Mouse (Mus musculus): ENCODE data around the gene Ears2. TPM values are rescaled to one million over a fixed set of nuclear protein-coding genes. Genes with fewer than 3 reads are reported as not detected.

Gene Ears2
- polyA plus RNA-seq, 1 experiment: 10.8 TPM

- peaks cover 42% of the 10 kb centered on the region for H3K79me2 ChIP-seq (ENCODE audit: control insufficient read depth, insufficient read depth)
- no peak overlapping the region for H3K4me3 ChIP-seq
- H3ac ChIP-seq (ENCODE audit: control insufficient read depth, insufficient read length): no peak overlapping the region
- TF ChIP-seq MYOD1 (IDR thresholded peaks at IDR 0.05; ENCODE audit: control insufficient read depth in 1 of 3, insufficient read length in 2 of 3, low read depth in 2 of 3) (no peak), POLR2A (IDR thresholded peaks at IDR 0.05; ENCODE audit: insufficient read length, low read depth) (no peak), CEBPB (IDR thresholded peaks at IDR 0.05; ENCODE audit: insufficient read depth, poor library complexity, severe bottlenecking) (no peak), MYOG (IDR thresholded peaks at IDR 0.05; ENCODE audit: control insufficient read depth in 1 of 3, insufficient read depth in 1 of 3, insufficient read length in 2 of 3, low read depth in 2 of 3) (no peak), MAX (IDR thresholded peaks at IDR 0.05; ENCODE audit: low read depth) (no peak), POLR2AphosphoS2 (IDR thresholded peaks at IDR 0.05; ENCODE audit: insufficient read length, low read depth) (no peak), TCF12 (IDR thresholded peaks at IDR 0.05; ENCODE audit: insufficient read depth, poor library complexity, severe bottlenecking) (no peak)
- no peaks in the 10 kb centered on the region for H3K27me3 ChIP-seq (ENCODE audit: control insufficient read depth, insufficient read depth, insufficient read length)
- H3K4me2 ChIP-seq (ENCODE audit: low read depth): no peak overlapping the region
- H3K36me3 ChIP-seq (ENCODE audit: control insufficient read depth, insufficient read depth): no peaks in the 10 kb centered on the region
Observed at GRCm38 (mm10) chr7:122012370-122012769, 54.7 kb downstream of the Ears2 start.

- Histone ChIP-seq H3K4me3 (no peak overlapping the region), H3ac (ENCODE audit: control insufficient read depth, insufficient read length) (no peak overlapping the region), H3K27me3 (ENCODE audit: control insufficient read depth, insufficient read depth, insufficient read length) (no peaks in the 10 kb centered on the region), H3K79me2 (ENCODE audit: control insufficient read depth, insufficient read depth) (no peaks in the 10 kb centered on the region), H3K4me2 (ENCODE audit: low read depth) (no peak overlapping the region), H3K36me3 (ENCODE audit: control insufficient read depth, insufficient read depth) (peaks cover 23% of the 10 kb centered on the region)
- no peak for TF ChIP-seq SRF (IDR thresholded peaks at IDR 0.05; ENCODE audit: control insufficient read depth, insufficient read length, low read depth)
- TF ChIP-seq TCF3 (IDR thresholded peaks at IDR 0.05; ENCODE audit: insufficient read length, low read depth): no peak
- TF ChIP-seq MAX (IDR thresholded peaks at IDR 0.05; ENCODE audit: low read depth): no peak
- TF ChIP-seq TCF12 (IDR thresholded peaks at IDR 0.05; ENCODE audit: insufficient read depth, poor library complexity, severe bottlenecking): no peak
Observed at GRCm38 (mm10) chr7:122000396-122000795, 66.7 kb downstream of the Ears2 start.

GRCm38 (mm10) chr7:121995961-121996360 lies 71.1 kb downstream of the Ears2 start:
- Histone ChIP-seq H3K27me3 (ENCODE audit: control insufficient read depth, insufficient read depth, insufficient read length) (no peaks in the 10 kb centered on the region), H3K36me3 (ENCODE audit: control insufficient read depth, insufficient read depth) (peaks cover 36% of the 10 kb centered on the region), H3ac (ENCODE audit: control insufficient read depth, insufficient read length) (no peak overlapping the region)

More at GRCm38 (mm10) chr7:121995961-121996360, 71.1 kb downstream of the Ears2 start:
- TF ChIP-seq POLR2A (IDR thresholded peaks at IDR 0.05; ENCODE audit: insufficient read length, low read depth): no peak
- TF ChIP-seq MAX (IDR thresholded peaks at IDR 0.05; ENCODE audit: low read depth): no peak
- TF ChIP-seq SRF (IDR thresholded peaks at IDR 0.05; ENCODE audit: control insufficient read depth, insufficient read length, low read depth): no peak
- Histone ChIP-seq H3K79me2 (ENCODE audit: control insufficient read depth, insufficient read depth) (no peaks in the 10 kb centered on the region), H3K4me3 (no peak overlapping the region), H3K4me2 (ENCODE audit: low read depth) (no peak overlapping the region)

Other genes with a start within 250 kb of the Ears2 start
- not detected for gene Scnn1b, start 202.2 kb downstream of the Ears2 start, polyA plus RNA-seq (2012; fragmentation: generic; extraction: Trizol)
- 15.2 TPM for gene Cog7, start 85.6 kb downstream of the Ears2 start, polyA plus RNA-seq (2012; fragmentation: generic; extraction: Trizol)
- 63.9 TPM for gene Gga2, start 46.0 kb downstream of the Ears2 start, polyA plus RNA-seq (2012; fragmentation: generic; extraction: Trizol)
- gene Ubfd1, start 88 bp downstream of the Ears2 start, polyA plus RNA-seq (2012; fragmentation: generic; extraction: Trizol): 19.9 TPM
- gene Ndufab1, start 34.6 kb upstream of the Ears2 start, polyA plus RNA-seq (2012; fragmentation: generic; extraction: Trizol): 729 TPM
- 0.48 TPM for gene Palb2, start 65.7 kb upstream of the Ears2 start, polyA plus RNA-seq (2012; fragmentation: generic; extraction: Trizol)
- 53.3 TPM for gene Dctn5, start 65.8 kb upstream of the Ears2 start, polyA plus RNA-seq (2012; fragmentation: generic; extraction: Trizol)
- 57.8 TPM for gene Plk1, start 92.2 kb upstream of the Ears2 start, polyA plus RNA-seq (2012; fragmentation: generic; extraction: Trizol)
- not detected for gene Ern2, start 118.9 kb upstream of the Ears2 start, polyA plus RNA-seq (2012; fragmentation: generic; extraction: Trizol)
- gene Chp2, start 152.2 kb upstream of the Ears2 start, polyA plus RNA-seq (2012; fragmentation: generic; extraction: Trizol): not detected
- 2.2 TPM for gene Prkcb, start 221.5 kb upstream of the Ears2 start, polyA plus RNA-seq (2012; fragmentation: generic; extraction: Trizol)